Mouse (Mus musculus): ENCODE measurements at regions not wholly inside any gene's neighbourhood (a gene's known extent, or its start where the extent isn't known, plus 50 kb on each side); places are given as distances from the start of the nearest gene placed in this dataset.

DNA sequence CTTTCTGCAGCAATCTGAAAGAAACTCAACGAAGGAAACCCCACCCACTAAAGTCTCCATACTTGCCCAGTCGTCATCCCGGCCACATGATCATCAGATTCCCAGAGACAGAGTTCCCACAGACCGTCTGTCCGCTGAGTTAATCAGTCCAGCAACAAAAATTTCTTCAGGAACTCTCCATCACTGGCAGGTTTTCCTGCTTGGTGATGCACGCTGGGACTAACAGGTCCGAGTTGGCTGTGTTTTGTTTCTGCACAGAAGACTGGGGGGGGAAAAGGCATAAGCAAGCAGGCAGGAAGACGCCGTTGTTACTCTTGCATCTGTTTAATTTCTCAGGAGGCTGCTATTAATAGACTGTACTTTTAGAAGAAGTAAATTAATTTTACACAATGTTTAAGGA lies 215.3 kb upstream of the Sox2 start:
- Histone ChIP-seq H3K4me1 (ENCODE audit: control insufficient read depth, insufficient read depth, low read length) (no peaks in the 10 kb centered on the region), H3K27me3 (ENCODE audit: control insufficient read depth, insufficient read depth, low read length, poor library complexity, severe bottlenecking) (no peaks in the 10 kb centered on the region), H3K9me3 (replicated peaks; ENCODE audit: control insufficient read depth, insufficient read depth, low read length, poor library complexity, severe bottlenecking) (no peaks in the 10 kb centered on the region), H3K36me3 (ENCODE audit: control insufficient read depth, insufficient read depth, low read length, poor library complexity, severe bottlenecking) (no peaks in the 10 kb centered on the region), H3K27ac (ENCODE audit: insufficient read depth, low read length) (no peak overlapping the region), H3K4me3 (ENCODE audit: low read depth, low read length) (no peak overlapping the region), H3K9ac (ENCODE audit: low read depth, poor library complexity, severe bottlenecking) (no peak overlapping the region)
- no peak for TF ChIP-seq EP300 (IDR thresholded peaks at IDR 0.05; ENCODE audit: insufficient read depth, low read depth, low read length)
- no peak for TF ChIP-seq POLR2A (IDR thresholded peaks at IDR 0.05; ENCODE audit: insufficient read depth, low read length)
- no peak for TF ChIP-seq CTCF (IDR thresholded peaks at IDR 0.05; ENCODE audit: low read depth, low read length)

DNA sequence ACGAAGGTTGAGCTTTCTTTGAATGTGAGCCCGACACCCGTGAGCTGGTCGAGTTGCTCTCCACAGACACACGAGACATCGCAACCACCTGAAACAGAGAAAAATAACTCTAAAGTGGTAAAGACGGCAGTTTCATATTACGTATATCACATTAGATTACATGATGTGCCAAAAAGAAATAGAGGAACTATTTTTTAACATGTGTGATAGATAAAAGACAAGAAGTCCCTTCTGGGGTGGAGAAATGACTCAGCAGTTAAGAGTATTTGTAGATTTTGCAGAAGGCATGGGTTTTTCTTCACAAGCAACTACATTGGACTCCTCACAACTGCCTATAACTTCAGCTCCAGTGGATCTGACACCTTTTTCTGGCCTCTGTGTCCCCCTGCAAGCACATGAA lies 222.2 kb upstream of the Sox2 start:
- no peaks in the 10 kb centered on the region for H3K9me3 ChIP-seq (replicated peaks; ENCODE audit: control insufficient read depth, insufficient read depth, low read length, poor library complexity, severe bottlenecking)
- no peaks in the 10 kb centered on the region for H3K36me3 ChIP-seq (ENCODE audit: control insufficient read depth, insufficient read depth, low read length, poor library complexity, severe bottlenecking)
- H3K27ac ChIP-seq (ENCODE audit: insufficient read depth, low read length) = no peak overlapping the region
- no peak overlapping the region for H3K9ac ChIP-seq (ENCODE audit: low read depth, poor library complexity, severe bottlenecking)
- H3K27me3 ChIP-seq (ENCODE audit: control insufficient read depth, insufficient read depth, low read length, poor library complexity, severe bottlenecking) = no peaks in the 10 kb centered on the region
- H3K4me1 ChIP-seq (ENCODE audit: control insufficient read depth, insufficient read depth, low read length) = no peaks in the 10 kb centered on the region
- TF ChIP-seq CTCF (IDR thresholded peaks at IDR 0.05; ENCODE audit: low read depth, low read length) = no peak
- no peak for TF ChIP-seq POLR2A (IDR thresholded peaks at IDR 0.05; ENCODE audit: insufficient read depth, low read length)
- TF ChIP-seq EP300 (IDR thresholded peaks at IDR 0.05; ENCODE audit: insufficient read depth, low read depth, low read length) = no peak
- H3K4me3 ChIP-seq (ENCODE audit: low read depth, low read length) = no peak overlapping the region

DNA sequence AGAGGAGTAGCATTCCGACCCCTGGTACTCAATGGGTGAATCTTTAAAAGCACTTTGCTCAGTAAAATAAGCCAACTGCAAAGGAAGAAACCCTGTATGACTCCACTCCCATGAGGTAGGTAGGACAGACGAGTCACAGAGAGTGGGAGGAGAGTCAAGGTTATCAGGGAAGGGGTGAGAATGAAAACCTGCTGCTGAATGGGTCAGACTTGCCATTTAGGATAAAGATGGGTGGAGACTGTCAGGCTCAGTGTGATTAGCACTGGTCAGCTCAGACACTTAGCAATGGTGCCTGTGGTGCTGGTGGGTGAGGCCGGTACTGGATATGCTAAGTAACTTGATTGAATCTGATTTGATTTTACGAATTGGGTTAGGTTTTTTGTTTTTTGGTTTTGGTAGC lies 222.7 kb upstream of the Sox2 start:
- Histone ChIP-seq H3K27ac (ENCODE audit: insufficient read depth, low read length) (no peak overlapping the region), H3K4me3 (ENCODE audit: low read depth, low read length) (no peak overlapping the region), H3K9ac (ENCODE audit: low read depth, poor library complexity, severe bottlenecking) (no peak overlapping the region), H3K36me3 (ENCODE audit: control insufficient read depth, insufficient read depth, low read length, poor library complexity, severe bottlenecking) (no peaks in the 10 kb centered on the region), H3K9me3 (replicated peaks; ENCODE audit: control insufficient read depth, insufficient read depth, low read length, poor library complexity, severe bottlenecking) (no peaks in the 10 kb centered on the region), H3K27me3 (ENCODE audit: control insufficient read depth, insufficient read depth, low read length, poor library complexity, severe bottlenecking) (no peaks in the 10 kb centered on the region), H3K4me1 (ENCODE audit: control insufficient read depth, insufficient read depth, low read length) (no peaks in the 10 kb centered on the region)
- TF ChIP-seq POLR2A (IDR thresholded peaks at IDR 0.05; ENCODE audit: insufficient read depth, low read length) (no peak), CTCF (IDR thresholded peaks at IDR 0.05; ENCODE audit: low read depth, low read length) (no peak), EP300 (IDR thresholded peaks at IDR 0.05; ENCODE audit: insufficient read depth, low read depth, low read length) (no peak)

DNA sequence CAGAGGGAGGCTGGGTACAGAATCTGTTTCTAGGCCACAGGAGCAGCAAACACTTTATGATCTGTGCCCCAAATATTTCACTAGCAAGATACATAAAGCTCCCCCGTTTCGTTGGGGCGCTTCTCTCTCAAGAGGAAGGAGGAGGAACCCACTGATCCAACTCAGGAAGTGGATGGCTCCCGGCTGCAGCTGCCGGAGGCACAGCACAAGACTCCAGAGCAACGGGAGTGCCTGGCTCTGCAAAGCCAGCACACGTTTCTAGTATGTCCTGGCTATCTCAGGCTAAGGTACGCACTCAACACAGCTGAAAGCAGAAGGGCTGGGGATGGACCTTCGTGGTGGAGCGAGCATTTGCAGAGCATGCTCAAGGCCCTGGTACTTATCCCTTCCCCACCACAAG lies 223.2 kb upstream of the Sox2 start:
- H3K36me3 ChIP-seq (ENCODE audit: control insufficient read depth, insufficient read depth, low read length, poor library complexity, severe bottlenecking) = no peaks in the 10 kb centered on the region
- TF ChIP-seq CTCF (IDR thresholded peaks at IDR 0.05; ENCODE audit: low read depth, low read length) (no peak), POLR2A (IDR thresholded peaks at IDR 0.05; ENCODE audit: insufficient read depth, low read length) (no peak), EP300 (IDR thresholded peaks at IDR 0.05; ENCODE audit: insufficient read depth, low read depth, low read length) (no peak)

DNA sequence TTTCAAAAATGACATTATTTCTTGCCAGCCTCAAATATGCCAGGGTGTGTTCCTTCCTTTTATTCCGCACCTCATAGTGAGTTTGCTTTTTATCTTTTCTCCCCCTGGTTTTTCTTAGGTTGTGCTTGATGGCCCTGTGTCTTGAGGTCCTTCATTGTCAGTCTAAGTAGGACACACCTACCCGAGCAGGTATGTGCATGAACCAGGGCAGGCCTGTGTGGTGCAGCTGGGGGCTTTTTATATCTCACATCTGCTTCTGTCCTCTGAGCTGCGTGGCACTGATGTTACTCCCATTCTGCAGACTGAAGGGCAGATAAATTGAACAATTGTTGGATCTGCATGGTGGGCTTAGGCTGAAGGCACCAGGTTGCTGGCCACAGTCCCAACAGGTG lies 238.3 kb upstream of the Sox2 start:
- no peaks in the 10 kb centered on the region for H3K9me3 ChIP-seq (replicated peaks; ENCODE audit: control insufficient read depth, insufficient read depth, low read length, poor library complexity, severe bottlenecking)
- H3K36me3 ChIP-seq (ENCODE audit: control insufficient read depth, insufficient read depth, low read length, poor library complexity, severe bottlenecking) = no peaks in the 10 kb centered on the region
- no peak overlapping the region for H3K9ac ChIP-seq (ENCODE audit: low read depth, poor library complexity, severe bottlenecking)
- TF ChIP-seq POLR2A (IDR thresholded peaks at IDR 0.05; ENCODE audit: insufficient read depth, low read length) (no peak), CTCF (IDR thresholded peaks at IDR 0.05; ENCODE audit: low read depth, low read length) (no peak), EP300 (IDR thresholded peaks at IDR 0.05; ENCODE audit: insufficient read depth, low read depth, low read length) (no peak)
- no peak overlapping the region for H3K27ac ChIP-seq (ENCODE audit: insufficient read depth, low read length)
- H3K27me3 ChIP-seq (ENCODE audit: control insufficient read depth, insufficient read depth, low read length, poor library complexity, severe bottlenecking) = no peaks in the 10 kb centered on the region
- H3K4me1 ChIP-seq (ENCODE audit: control insufficient read depth, insufficient read depth, low read length) = no peaks in the 10 kb centered on the region
- no peak overlapping the region for H3K4me3 ChIP-seq (ENCODE audit: low read depth, low read length)

More for the DNA sequence above, 223.2 kb upstream of the Sox2 start:
- Histone ChIP-seq H3K4me3 (ENCODE audit: low read depth, low read length) (no peak overlapping the region), H3K9ac (ENCODE audit: low read depth, poor library complexity, severe bottlenecking) (no peak overlapping the region), H3K4me1 (ENCODE audit: control insufficient read depth, insufficient read depth, low read length) (no peaks in the 10 kb centered on the region), H3K9me3 (replicated peaks; ENCODE audit: control insufficient read depth, insufficient read depth, low read length, poor library complexity, severe bottlenecking) (no peaks in the 10 kb centered on the region), H3K27me3 (ENCODE audit: control insufficient read depth, insufficient read depth, low read length, poor library complexity, severe bottlenecking) (no peaks in the 10 kb centered on the region), H3K27ac (ENCODE audit: insufficient read depth, low read length) (no peak overlapping the region)

DNA sequence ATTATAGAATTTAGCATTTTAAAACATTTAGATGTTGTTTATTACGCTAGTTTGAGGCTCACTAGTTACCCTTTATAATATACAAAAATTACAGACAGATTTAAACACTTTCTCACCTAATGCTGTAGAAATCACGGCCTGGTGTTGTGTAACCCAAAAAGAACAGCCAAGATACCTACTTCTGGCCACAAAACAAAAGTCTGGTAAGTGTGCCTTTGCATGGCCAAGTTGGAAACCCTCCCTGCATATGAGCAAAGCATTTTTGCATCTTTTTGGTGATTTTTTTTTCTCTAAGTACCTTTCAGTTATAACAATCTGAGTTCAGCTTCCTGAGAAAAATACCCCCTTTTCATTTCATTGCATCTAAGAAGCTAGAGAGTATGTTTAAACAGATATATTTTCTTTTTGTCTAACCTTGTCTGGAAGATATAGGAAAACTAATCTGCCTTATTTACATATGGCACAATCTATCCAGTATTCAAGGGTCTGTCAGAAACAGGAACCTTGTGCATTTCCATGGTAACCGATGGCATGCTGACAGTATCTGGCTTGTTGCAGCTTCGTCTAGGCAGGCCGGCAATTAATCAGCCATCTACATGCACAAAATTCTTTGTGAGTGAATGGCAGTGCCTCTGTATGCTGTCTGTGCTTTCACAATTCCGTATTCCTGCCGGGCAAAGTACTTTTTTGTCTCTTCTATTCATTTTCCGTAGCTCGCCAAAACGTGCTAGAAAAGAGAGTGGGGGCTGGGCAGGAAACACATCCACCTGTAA lies 238.9 kb upstream of the Sox2 start:
- Histone ChIP-seq H3K27ac (ENCODE audit: insufficient read depth, low read length) (no peak overlapping the region), H3K27me3 (ENCODE audit: control insufficient read depth, insufficient read depth, low read length, poor library complexity, severe bottlenecking) (no peaks in the 10 kb centered on the region), H3K9me3 (replicated peaks; ENCODE audit: control insufficient read depth, insufficient read depth, low read length, poor library complexity, severe bottlenecking) (no peaks in the 10 kb centered on the region), H3K4me1 (ENCODE audit: control insufficient read depth, insufficient read depth, low read length) (no peaks in the 10 kb centered on the region), H3K4me3 (ENCODE audit: low read depth, low read length) (no peak overlapping the region), H3K9ac (ENCODE audit: low read depth, poor library complexity, severe bottlenecking) (no peak overlapping the region), H3K36me3 (ENCODE audit: control insufficient read depth, insufficient read depth, low read length, poor library complexity, severe bottlenecking) (no peaks in the 10 kb centered on the region)
- no peak for TF ChIP-seq CTCF (IDR thresholded peaks at IDR 0.05; ENCODE audit: low read depth, low read length)
- no peak for TF ChIP-seq EP300 (IDR thresholded peaks at IDR 0.05; ENCODE audit: insufficient read depth, low read depth, low read length)
- TF ChIP-seq POLR2A (IDR thresholded peaks at IDR 0.05; ENCODE audit: insufficient read depth, low read length) = no peak

All from ES-Bruce4 (cell line).